Mouse (Mus musculus): ENCODE data around the gene Zmynd10.

DNA sequence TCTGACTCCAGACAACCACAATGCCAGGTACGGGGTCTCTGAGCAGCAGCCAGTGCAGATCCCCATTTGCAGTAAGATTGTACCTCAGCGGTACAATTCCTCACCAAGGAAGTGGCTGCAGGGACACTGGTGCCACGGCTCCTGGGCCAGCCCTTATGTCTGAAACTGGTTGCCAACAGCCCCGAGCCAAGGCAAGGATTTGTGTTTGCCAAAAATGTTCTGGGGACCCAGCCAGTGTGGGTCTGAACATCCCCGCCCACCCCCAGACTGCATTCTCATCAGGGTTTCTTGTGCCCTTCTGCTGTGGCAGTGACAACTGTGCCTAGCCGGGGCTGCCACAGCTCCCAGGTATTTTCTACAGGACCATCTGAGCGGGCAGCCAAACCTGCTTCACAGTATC lies 8.9 kb upstream of the Zmynd10 start:
- no peak for TF ChIP-seq CTCF (IDR thresholded peaks at IDR 0.05; ENCODE audit: insufficient read depth, low read length)
- no peak for TF ChIP-seq POLR2A (IDR thresholded peaks at IDR 0.05; ENCODE audit: borderline replicate concordance, extremely low read depth, low read depth, low read length)
